Mouse (Mus musculus) erythroblast, embryonic 14.5 days (primary cell): ENCODE data around the gene Rbm44. TPM values are rescaled to one million over a fixed set of nuclear protein-coding genes. Genes with fewer than 3 reads are reported as not detected.

ENCODE experiments used
- H3K27me3 ChIP-seq: 2 replicates; pipeline ENCODE4 v1.6.1; 2012; ENCODE audit warnings: inconsistent platforms; ENCODE audit not compliant: control insufficient read depth
- H3K36me3 ChIP-seq: 2 replicates; pipeline ENCODE4 v1.6.1; 2012; ENCODE audit warnings: mild to moderate bottlenecking, inconsistent platforms; ENCODE audit not compliant: control insufficient read depth
- H3K4me1 ChIP-seq: 2 replicates; pipeline ENCODE4 v1.6.1; 2012; ENCODE audit warnings: inconsistent platforms; ENCODE audit not compliant: control insufficient read depth
- H3K4me3 ChIP-seq: replicated peaks from 2 replicates; pipeline ENCODE3; 2012; ENCODE audit warnings: moderate library complexity, mild to moderate bottlenecking, inconsistent platforms
- H3K9me3 ChIP-seq: 2 replicates; pipeline ENCODE4 v1.6.1; 2012; ENCODE audit warnings: low read length, inconsistent platforms, mixed read lengths; ENCODE audit not compliant: control insufficient read depth
- GATA1 ChIP-seq: IDR thresholded peaks from 2 replicates; pipeline ENCODE4 v1.6.1; 2012; ENCODE audit warnings: low read length, inconsistent platforms, mixed read lengths
- TAL1 ChIP-seq: IDR thresholded peaks from 3 replicates; pipeline ENCODE4 v1.6.1; 2012; ENCODE audit warnings: low read length, inconsistent platforms, mixed read lengths
- polyA plus RNA-seq: library from polyadenylated mRNA; stranded (reverse); fragments of >175 nt; gene quantifications from 2 replicates; pipeline ENCODE4 v1.2.3, GENCODE M21; 2012

Rbm44 gene
- polyA plus RNA-seq, 1 experiment, result not detected

- no peak for TF ChIP-seq GATA1
- Histone ChIP-seq H3K4me1 (no peaks in the 10 kb centered on the region), H3K9me3 (no peaks in the 10 kb centered on the region), H3K4me3 (no peak overlapping the region), H3K36me3 (no peaks in the 10 kb centered on the region), H3K27me3 (no peaks in the 10 kb centered on the region)
Observed at GRCm38 (mm10) chr1:91211591-91212008, 66.7 kb downstream of the Rbm44 start.

GRCm38 (mm10) chr1:91215264-91215663, 70.4 kb downstream of the Rbm44 start:
- no peak overlapping the region for H3K4me3 ChIP-seq
- TF ChIP-seq TAL1, result no peak
- TF ChIP-seq GATA1, result no peak
- no peaks in the 10 kb centered on the region for H3K27me3 ChIP-seq
- H3K36me3 ChIP-seq, result no peaks in the 10 kb centered on the region
- no peaks in the 10 kb centered on the region for H3K9me3 ChIP-seq
- no peaks in the 10 kb centered on the region for H3K4me1 ChIP-seq

GRCm38 (mm10) chr1:91215981-91216380, 71.1 kb downstream of the Rbm44 start:
- Histone ChIP-seq H3K36me3 (no peaks in the 10 kb centered on the region), H3K9me3 (no peaks in the 10 kb centered on the region), H3K27me3 (no peaks in the 10 kb centered on the region), H3K4me1 (no peaks in the 10 kb centered on the region), H3K4me3 (no peak overlapping the region)
- TF ChIP-seq GATA1 (no peak), TAL1 (no peak)

- Histone ChIP-seq H3K4me1 (no peaks in the 10 kb centered on the region), H3K4me3 (no peak overlapping the region), H3K36me3 (no peaks in the 10 kb centered on the region), H3K9me3 (no peaks in the 10 kb centered on the region), H3K27me3 (no peaks in the 10 kb centered on the region)
- TF ChIP-seq GATA1, result no peak
- TF ChIP-seq TAL1, result no peak
Observed at GRCm38 (mm10) chr1:91216504-91217267, 71.8 kb downstream of the Rbm44 start.

- no peaks in the 10 kb centered on the region for H3K4me1 ChIP-seq
- H3K27me3 ChIP-seq, result no peaks in the 10 kb centered on the region
- H3K9me3 ChIP-seq, result no peaks in the 10 kb centered on the region
- H3K36me3 ChIP-seq, result no peaks in the 10 kb centered on the region
- H3K4me3 ChIP-seq, result no peak overlapping the region
- TF ChIP-seq TAL1 (no peak), GATA1 (no peak)
Observed at GRCm38 (mm10) chr1:91219641-91220321, 74.9 kb downstream of the Rbm44 start.

- H3K36me3 ChIP-seq, result no peaks in the 10 kb centered on the region
Observed at GRCm38 (mm10) chr1:91220322-91220672, 75.4 kb downstream of the Rbm44 start.

More at GRCm38 (mm10) chr1:91220322-91220672, 75.4 kb downstream of the Rbm44 start:
- Histone ChIP-seq H3K4me3 (no peak overlapping the region), H3K9me3 (no peaks in the 10 kb centered on the region), H3K4me1 (peaks cover 3% of the 10 kb centered on the region), H3K27me3 (no peaks in the 10 kb centered on the region)
- TF ChIP-seq TAL1 (no peak), GATA1 (no peak)

Other genes with a start within 250 kb of the Rbm44 start
- gene Mlph, start 230.0 kb upstream of the Rbm44 start, polyA plus RNA-seq, result not detected in 2 replicates
- 0.50 and 0.97 TPM in 2 replicates for gene Prlh, start 192.0 kb upstream of the Rbm44 start, polyA plus RNA-seq
- not detected in 2 replicates for gene Rab17, start 175.4 kb upstream of the Rbm44 start, polyA plus RNA-seq
- 0.03 TPM in 2 replicates for gene Lrrfip1, start 146.4 kb upstream of the Rbm44 start, polyA plus RNA-seq
- 0.04 TPM in 2 replicates for gene Ramp1, start 34.7 kb downstream of the Rbm44 start, polyA plus RNA-seq
- gene Ube2f, start 105.2 kb downstream of the Rbm44 start, polyA plus RNA-seq, result 3.7 and 3.8 TPM in 2 replicates
- 2.6 and 3.3 TPM in 2 replicates for gene Scly, start 153.2 kb downstream of the Rbm44 start, polyA plus RNA-seq
- gene Espnl, start 177.0 kb downstream of the Rbm44 start, polyA plus RNA-seq, result 0.01 TPM in 1 of 2 replicates, not detected in the other
- not detected in 2 replicates for gene Klhl30, start 205.9 kb downstream of the Rbm44 start, polyA plus RNA-seq
- gene Erfe, start 221.3 kb downstream of the Rbm44 start, polyA plus RNA-seq, result 2.2 and 2.4 TPM in 2 replicates